Mouse (Mus musculus): Measurements from ENCODE around the gene Mmp24. TPM values are rescaled to one million over a fixed set of nuclear protein-coding genes. Genes with fewer than 3 reads are reported as not detected.
"Not testable (repeated sequence)": the region's sequence is repeated elsewhere in the genome, so short reads cannot be mapped to it uniquely, and the experiment has no call there.

The Mmp24 gene
- polyA plus RNA-seq (2012; rRNA removed) = 0.08 and 0.09 TPM in 2 replicates

DNA sequence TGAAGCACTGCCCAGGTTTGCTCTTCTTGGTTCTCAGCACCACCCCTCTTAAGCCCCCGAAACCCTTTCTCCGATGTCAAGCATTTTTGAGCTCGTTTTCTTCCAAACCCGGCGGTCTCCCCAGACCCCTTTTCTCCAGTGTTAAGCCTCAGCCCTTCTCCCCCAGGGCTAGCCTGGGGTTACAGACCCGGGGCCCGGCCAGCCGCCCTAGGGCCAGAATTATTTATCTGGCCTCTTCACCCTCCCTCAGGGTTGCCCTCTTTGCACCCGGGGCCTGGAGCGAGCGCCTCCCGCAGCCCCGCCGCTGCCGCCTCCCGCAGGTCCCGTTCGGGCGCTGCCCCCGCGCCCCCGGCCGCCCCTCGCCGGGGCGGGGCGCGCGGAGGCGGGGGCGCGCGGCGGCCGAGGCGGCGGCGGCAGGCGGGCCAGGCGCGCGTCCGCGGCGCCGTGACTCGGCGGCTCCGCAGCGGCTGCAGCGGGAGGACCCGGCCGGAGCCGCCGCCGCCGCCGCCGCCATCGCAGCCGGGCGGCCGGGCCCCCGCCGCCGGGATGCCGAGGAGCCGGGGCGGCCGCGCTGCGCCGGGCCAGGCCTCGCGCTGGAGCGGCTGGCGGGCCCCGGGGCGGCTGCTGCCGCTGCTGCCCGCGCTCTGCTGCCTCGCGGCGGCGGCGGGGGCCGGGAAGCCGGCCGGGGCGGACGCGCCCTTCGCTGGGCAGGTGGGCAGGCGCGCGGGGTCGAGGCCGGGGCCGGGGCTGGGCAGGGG, at the start of gene Mmp24:
Gene Mmp24, plus strand, starts transcription at position 416 of the 758 bp plus-strand sequence.
- no peak for TF ChIP-seq CTCF (IDR thresholded peaks at IDR 0.05; ENCODE audit: borderline replicate concordance, control insufficient read depth, extremely low read depth, insufficient read depth, low read length, poor library complexity)
- no peak for TF ChIP-seq POLR2A (IDR thresholded peaks at IDR 0.05; ENCODE audit: control insufficient read depth, extremely low read depth, insufficient read depth, low read length, poor library complexity)
- H3K4me1 ChIP-seq (replicated peaks; ENCODE audit: control insufficient read depth, insufficient read depth, low read length) = peaks cover 5% of the 10 kb centered on the region; the same call in 1 of the 2 replicates
- H3K36me3 ChIP-seq (ENCODE audit: control insufficient read depth, insufficient read depth, low read length) = no peaks in the 10 kb centered on the region
- no peak within 1 kb of the TSS for H3K27ac ChIP-seq (ENCODE audit: control insufficient read depth, insufficient read depth, low read length)
- H3K4me3 ChIP-seq (ENCODE audit: control insufficient read depth, insufficient read depth, low read length) = no peak within 1 kb of the TSS
- no peak for DNase-seq
- 28% methylated on average over 99 of the region's 100 CpGs for WGBS
- H3K27me3 ChIP-seq (ENCODE audit: control insufficient read depth, insufficient read depth, low read length) = peaks cover 21% of the 10 kb centered on the region

DNA sequence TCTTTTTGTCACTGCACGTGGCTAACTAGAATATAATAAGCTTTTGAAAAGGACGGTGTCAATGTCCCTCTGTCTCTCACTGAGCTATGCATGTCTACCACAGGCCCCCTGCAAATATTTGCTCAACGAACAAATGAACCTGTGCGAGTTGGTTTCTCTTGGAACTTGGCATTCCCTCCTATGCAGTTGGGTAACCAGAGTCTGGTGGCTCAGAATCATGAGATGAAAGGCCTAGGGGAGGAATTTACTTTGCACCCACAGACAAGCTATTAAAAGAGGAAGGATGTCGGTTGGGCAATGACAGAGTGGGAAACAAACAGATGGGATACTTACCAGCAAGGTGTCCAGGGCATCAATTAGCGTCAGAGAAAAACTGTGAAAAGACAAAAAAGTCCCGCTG, 48.8 kb upstream of the Mmp24 start:
- peaks cover 5% of the 10 kb centered on the region for H3K4me1 ChIP-seq (replicated peaks; ENCODE audit: control insufficient read depth, insufficient read depth, low read length)
- H3K27ac ChIP-seq (ENCODE audit: control insufficient read depth, insufficient read depth, low read length) = no peak overlapping the region
- H3K4me3 ChIP-seq (ENCODE audit: control insufficient read depth, insufficient read depth, low read length) = no peak overlapping the region
- TF ChIP-seq CTCF (IDR thresholded peaks at IDR 0.05; ENCODE audit: borderline replicate concordance, control insufficient read depth, extremely low read depth, insufficient read depth, low read length, poor library complexity) (no peak), POLR2A (IDR thresholded peaks at IDR 0.05; ENCODE audit: control insufficient read depth, extremely low read depth, insufficient read depth, low read length, poor library complexity) (no peak)
- H3K27me3 ChIP-seq (ENCODE audit: control insufficient read depth, insufficient read depth, low read length) = no peaks in the 10 kb centered on the region
- H3K36me3 ChIP-seq (ENCODE audit: control insufficient read depth, insufficient read depth, low read length) = no peaks in the 10 kb centered on the region
- WGBS = 53% methylated on average over 7 of the region's 7 CpGs
- no peak for DNase-seq

DNA sequence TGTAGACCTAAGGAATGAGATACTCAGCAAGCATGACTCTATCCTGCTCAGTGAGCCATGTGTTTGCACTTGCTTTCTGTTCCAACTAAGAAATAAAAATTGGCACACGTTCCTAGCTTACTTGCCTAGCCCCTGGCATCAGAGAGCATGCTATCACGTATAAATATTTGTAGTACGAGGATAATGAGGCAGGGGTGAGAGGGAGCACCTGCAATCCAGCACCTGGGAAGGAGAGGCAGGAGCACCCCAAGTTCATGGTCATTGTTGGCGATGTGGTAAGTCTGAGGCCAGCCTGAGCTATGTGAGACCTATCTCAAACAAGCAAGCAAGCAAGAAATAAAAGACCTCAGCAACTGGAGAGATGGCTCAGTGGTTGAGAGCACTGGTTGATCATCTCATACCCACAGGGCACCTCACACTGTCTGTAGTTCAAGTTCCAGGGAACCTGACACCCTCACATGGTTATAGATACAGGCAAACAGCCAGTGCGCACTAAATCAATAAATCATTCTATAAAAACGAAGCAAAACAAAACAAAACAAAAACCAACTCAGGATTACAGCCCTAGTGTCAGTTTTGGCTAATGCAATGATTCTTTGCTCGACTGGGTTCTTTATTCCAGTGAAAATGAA, 47.3 kb upstream of the Mmp24 start:
- WGBS = 81% methylated on average over 7 of the region's 7 CpGs
- Histone ChIP-seq H3K36me3 (ENCODE audit: control insufficient read depth, insufficient read depth, low read length) (no peaks in the 10 kb centered on the region), H3K27me3 (ENCODE audit: control insufficient read depth, insufficient read depth, low read length) (no peaks in the 10 kb centered on the region), H3K4me1 (replicated peaks; ENCODE audit: control insufficient read depth, insufficient read depth, low read length) (peaks cover 5% of the 10 kb centered on the region), H3K27ac (ENCODE audit: control insufficient read depth, insufficient read depth, low read length) (no peak overlapping the region), H3K4me3 (ENCODE audit: control insufficient read depth, insufficient read depth, low read length) (no peak overlapping the region)
- TF ChIP-seq POLR2A (IDR thresholded peaks at IDR 0.05; ENCODE audit: control insufficient read depth, extremely low read depth, insufficient read depth, low read length, poor library complexity) (no peak), CTCF (IDR thresholded peaks at IDR 0.05; ENCODE audit: borderline replicate concordance, control insufficient read depth, extremely low read depth, insufficient read depth, low read length, poor library complexity) (no peak)
- DNase-seq = no peak

DNA sequence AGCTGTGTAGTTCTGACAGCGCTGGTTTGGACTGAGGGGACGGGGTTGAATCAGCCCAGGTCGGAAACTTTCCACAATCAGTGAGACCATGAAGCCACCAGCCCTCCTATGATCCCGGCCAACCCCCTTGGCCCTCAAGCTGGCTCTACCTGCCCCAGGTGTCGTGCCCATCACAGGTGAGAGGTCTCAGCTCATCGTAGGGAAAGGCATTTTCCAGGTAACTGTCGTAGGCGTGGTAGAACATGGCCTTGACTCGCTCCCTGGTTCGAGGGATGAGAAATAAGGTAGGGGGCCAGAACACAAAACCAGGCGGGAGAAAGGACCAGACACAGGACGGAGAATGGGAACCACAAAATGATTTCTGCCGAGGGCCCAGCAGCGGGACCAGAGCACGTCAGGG, 46.4 kb upstream of the Mmp24 start:
- TF ChIP-seq POLR2A (IDR thresholded peaks at IDR 0.05; ENCODE audit: control insufficient read depth, extremely low read depth, insufficient read depth, low read length, poor library complexity) (no peak), CTCF (IDR thresholded peaks at IDR 0.05; ENCODE audit: borderline replicate concordance, control insufficient read depth, extremely low read depth, insufficient read depth, low read length, poor library complexity) (no peak)
- 5% methylated on average over 15 of the region's 15 CpGs for WGBS
- DNase-seq = no peak
- Histone ChIP-seq H3K27me3 (ENCODE audit: control insufficient read depth, insufficient read depth, low read length) (no peaks in the 10 kb centered on the region), H3K4me1 (replicated peaks; ENCODE audit: control insufficient read depth, insufficient read depth, low read length) (peaks cover 5% of the 10 kb centered on the region), H3K4me3 (ENCODE audit: control insufficient read depth, insufficient read depth, low read length) (peak overlapping the region; percentile 82), H3K27ac (ENCODE audit: control insufficient read depth, insufficient read depth, low read length) (no peak overlapping the region), H3K36me3 (ENCODE audit: control insufficient read depth, insufficient read depth, low read length) (no peaks in the 10 kb centered on the region)

DNA sequence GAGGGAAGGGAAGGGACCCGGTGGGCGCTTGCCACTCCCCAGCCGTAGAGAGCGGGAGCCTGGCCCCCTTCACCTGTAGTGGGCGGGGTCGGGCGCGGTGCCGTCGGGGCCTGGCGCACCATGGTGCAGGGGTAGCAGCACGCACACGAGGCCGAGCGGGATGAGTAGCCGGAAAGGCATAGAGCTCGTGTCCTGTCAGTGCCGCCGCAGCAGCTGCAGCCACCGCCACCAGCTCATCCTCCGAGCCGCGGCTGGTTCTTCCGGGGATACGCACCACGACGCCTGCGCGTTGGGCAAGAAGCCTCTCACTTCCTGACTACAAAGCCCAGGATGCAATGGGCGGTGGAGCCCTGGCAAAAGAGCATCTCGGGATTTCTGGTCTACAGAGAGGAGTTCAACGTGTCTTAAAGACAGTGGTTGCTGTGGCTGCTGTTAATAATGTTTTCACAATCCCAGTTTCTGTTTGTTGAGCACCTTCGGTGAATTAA, 45.9 kb upstream of the Mmp24 start, which contains the start of gene Edem2:
Gene Edem2, minus strand, starts transcription at position 318 of the 488 bp plus-strand sequence.
- Histone ChIP-seq H3K4me1 (replicated peaks; ENCODE audit: control insufficient read depth, insufficient read depth, low read length) (peaks cover 5% of the 10 kb centered on the region), H3K27ac (ENCODE audit: control insufficient read depth, insufficient read depth, low read length) (no peak within 1 kb of the TSS), H3K4me3 (ENCODE audit: control insufficient read depth, insufficient read depth, low read length) (peak within 1 kb of the TSS; percentile 82), H3K27me3 (ENCODE audit: control insufficient read depth, insufficient read depth, low read length) (no peaks in the 10 kb centered on the region), H3K36me3 (ENCODE audit: control insufficient read depth, insufficient read depth, low read length) (no peaks in the 10 kb centered on the region)
- under 1% methylated on average over 33 of the region's 33 CpGs for whole genome bisulfite sequencing
- TF ChIP-seq POLR2A (IDR thresholded peaks at IDR 0.05; ENCODE audit: control insufficient read depth, extremely low read depth, insufficient read depth, low read length, poor library complexity) (peak; percentile 89), CTCF (IDR thresholded peaks at IDR 0.05; ENCODE audit: borderline replicate concordance, control insufficient read depth, extremely low read depth, insufficient read depth, low read length, poor library complexity) (0 out of 2 replicates have a peak, but pooled peaks have one; percentile 31)
- DNase-seq = peak; percentile 95

DNA sequence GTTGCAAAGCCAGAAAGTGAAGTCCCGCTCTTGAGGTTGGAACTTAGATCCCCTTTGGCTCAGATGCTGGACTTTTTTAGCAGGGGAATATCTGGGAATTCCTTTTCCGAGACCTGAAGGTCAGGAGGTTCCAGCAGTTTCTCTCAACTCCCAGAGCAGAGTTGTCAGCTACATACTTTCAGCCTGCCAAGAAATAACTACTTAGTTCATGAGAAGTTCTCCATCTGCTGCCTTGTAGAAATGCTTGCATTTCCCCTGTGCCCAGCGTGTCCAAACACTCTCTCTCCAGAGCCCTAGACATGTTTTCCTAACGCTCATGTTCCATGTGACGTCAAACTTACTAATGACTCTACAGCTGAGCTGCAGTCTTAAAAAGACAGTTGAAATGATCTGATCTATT, 40.1 kb upstream of the Mmp24 start:
- TF ChIP-seq POLR2A (IDR thresholded peaks at IDR 0.05; ENCODE audit: control insufficient read depth, extremely low read depth, insufficient read depth, low read length, poor library complexity) = no peak
- Histone ChIP-seq H3K27ac (ENCODE audit: control insufficient read depth, insufficient read depth, low read length) (no peak overlapping the region), H3K36me3 (ENCODE audit: control insufficient read depth, insufficient read depth, low read length) (no peaks in the 10 kb centered on the region), H3K27me3 (ENCODE audit: control insufficient read depth, insufficient read depth, low read length) (no peaks in the 10 kb centered on the region), H3K4me3 (ENCODE audit: control insufficient read depth, insufficient read depth, low read length) (no peak overlapping the region), H3K4me1 (replicated peaks; ENCODE audit: control insufficient read depth, insufficient read depth, low read length) (no peaks in the 10 kb centered on the region)
- 93% methylated on average over 5 of the region's 5 CpGs for WGBS
- DNase-seq = no peak

DNA sequence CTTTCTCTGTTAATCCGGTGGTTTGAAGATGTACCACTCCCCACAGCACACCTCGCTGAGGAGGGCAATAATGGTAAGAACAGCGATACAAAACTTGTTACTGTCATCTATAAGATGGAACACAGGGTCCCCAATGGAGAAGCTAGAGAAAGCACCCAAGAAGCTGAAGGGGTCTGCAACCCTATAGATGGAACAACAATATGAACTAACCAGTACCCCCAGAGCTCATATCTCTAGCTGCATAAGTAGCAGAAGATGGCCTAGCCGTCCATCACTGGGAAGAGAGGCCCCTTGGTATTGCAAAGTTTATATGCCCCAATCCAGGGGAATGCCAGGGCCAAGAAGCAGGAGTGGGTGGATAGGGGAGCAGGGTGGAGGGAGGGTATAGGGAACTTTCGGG, 39.4 kb upstream of the Mmp24 start, which contains the start of gene Gm17581:
Gene Gm17581, minus strand, starts transcription at position 101 of the 400 bp plus-strand sequence.
- H3K36me3 ChIP-seq (ENCODE audit: control insufficient read depth, insufficient read depth, low read length); DNase-seq; H3K27me3 ChIP-seq (ENCODE audit: control insufficient read depth, insufficient read depth, low read length); H3K4me1 ChIP-seq (replicated peaks; ENCODE audit: control insufficient read depth, insufficient read depth, low read length); H3K27ac ChIP-seq (ENCODE audit: control insufficient read depth, insufficient read depth, low read length); H3K4me3 ChIP-seq (ENCODE audit: control insufficient read depth, insufficient read depth, low read length): not testable (repeated sequence)
- WGBS = 96% methylated on average over 5 of the region's 5 CpGs
